Comparison of ENCODE assay signal across 10 mouse cellular contexts in the genomic region with DNA sequence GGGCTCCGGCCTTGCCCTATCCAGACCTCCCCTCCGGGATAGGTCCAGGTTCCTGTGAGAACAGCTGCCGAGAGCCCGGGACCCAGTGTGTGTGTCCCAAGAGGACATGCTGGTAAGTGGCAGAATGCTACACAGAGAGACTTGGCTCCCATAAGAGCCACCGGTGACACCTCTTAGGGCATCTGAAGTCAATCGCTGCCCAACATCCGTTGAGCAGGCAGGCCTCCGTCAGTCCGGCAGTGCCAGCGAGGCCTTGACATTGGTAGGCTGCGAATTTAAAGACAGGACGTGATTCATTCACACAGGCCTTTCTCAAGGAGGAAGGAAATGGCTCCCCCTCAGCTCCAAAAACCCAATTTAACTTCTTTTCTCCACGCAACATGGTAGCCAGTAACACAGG. TPM values are rescaled to one million over a fixed set of nuclear protein-coding genes. Genes with fewer than 3 reads are reported as not detected.
DNase-seq lines count a peak whose midpoint lies in the region; ATAC-seq and TF ChIP-seq lines count a peak whose summit lies in the region.
"Had no signal": no experiment of that assay in that cellular context is flagged by ENCODE, and none has a peak within 500 bp of the region (broad histone marks: within the 10 kb centered on the region; RNA-seq: fewer than 3 reads in every experiment).

No protein-coding gene starts in this region.

- no peaks in the 10 kb centered on the region for H3K36me3 ChIP-seq in forebrain, embryonic 16.5 days (ENCODE audit: control insufficient read depth, insufficient read depth)
- H3K36me3 ChIP-seq in neural tube, embryonic 14.5 days (ENCODE audit: control insufficient read depth, insufficient read depth, low read length): no peaks in the 10 kb centered on the region

- no peak for ATAC-seq in forebrain, embryonic 16.5 days
- no peak for ATAC-seq in neural tube, embryonic 14.5 days (ENCODE audit: low read depth)
- ATAC-seq: Patski had no signal

- no peaks in the 10 kb centered on the region for H3K9me3 ChIP-seq in forebrain, embryonic 16.5 days (ENCODE audit: control insufficient read depth, low read length)
- H3K9me3 ChIP-seq in neural tube, embryonic 14.5 days (ENCODE audit: control insufficient read depth, low read length): no peaks in the 10 kb centered on the region

- no peak overlapping the region for H3K4me2 ChIP-seq in forebrain, embryonic 16.5 days (ENCODE audit: low read length)
- no peak overlapping the region for H3K4me2 ChIP-seq in neural tube, embryonic 14.5 days (ENCODE audit: low read depth, low read length)

- 91% methylated on average over 13 of the region's 13 CpGs for WGBS in forebrain, embryonic 16.5 days
- WGBS in neural tube, embryonic 14.5 days: 84% methylated on average over 13 of the region's 13 CpGs

- H3K4me3 ChIP-seq in left cerebral cortex, adult 2 months: no peak overlapping the region
- H3K4me3 ChIP-seq in forebrain, embryonic 16.5 days (replicated peaks; ENCODE audit: low read length): no peak overlapping the region
- no peak overlapping the region for H3K4me3 ChIP-seq in neural tube, embryonic 14.5 days (ENCODE audit: low read depth, low read length)

- H3K27me3 ChIP-seq in forebrain, embryonic 16.5 days (replicated peaks; ENCODE audit: control insufficient read depth, insufficient read depth, low read length): no peaks in the 10 kb centered on the region
- no peaks in the 10 kb centered on the region for H3K27me3 ChIP-seq in neural tube, embryonic 14.5 days (ENCODE audit: control insufficient read depth, insufficient read depth, low read length)
- H3K27me3 ChIP-seq: Patski had no signal

- H3K4me1 ChIP-seq in forebrain, embryonic 16.5 days (replicated peaks; ENCODE audit: control insufficient read depth, insufficient read depth, low read length): peaks cover 17% of the 10 kb centered on the region
- no peaks in the 10 kb centered on the region for H3K4me1 ChIP-seq in neural tube, embryonic 14.5 days (ENCODE audit: control insufficient read depth, insufficient read depth, low read length)

- TF ChIP-seq CTCF in left cerebral cortex, adult 2 months (IDR thresholded peaks at IDR 0.05): no peak

- intact Hi-C loops in left cerebral cortex, adult 2 months (cut with DNase I): no loop called here
- intact Hi-C loops in left cerebral cortex, postnatal 10 days (cut with DNase I): no loop called here

- no peak for DNase-seq in left cerebral cortex, adult 2 months (ENCODE audit: extremely low spot score in 1 of 2, low spot score in 2 of 2)
- DNase-seq in left cerebral cortex, postnatal 10 days (ENCODE audit: extremely low spot score in 1 of 2, low spot score in 2 of 2): no peak
- DNase-seq in kidney, postnatal 25 days: peak; percentile 42 to 67
- no peak for DNase-seq in spleen, adult 18-20 months
- DNase-seq in right cerebral cortex, postnatal 10 days (ENCODE audit: low spot score in 2 of 2): no peak
- no peak for DNase-seq in gastrocnemius, adult 8-10 months (ENCODE audit: low spot score in 2 of 2)

- peak overlapping the region; percentile 83 for H3K27ac ChIP-seq in left cerebral cortex, adult 2 months
- H3K27ac ChIP-seq in forebrain, embryonic 16.5 days (ENCODE audit: low read length): peak overlapping the region; percentile 44
- H3K27ac ChIP-seq in neural tube, embryonic 14.5 days (ENCODE audit: low read depth, low read length): peak overlapping the region; percentile 13

- H3K9ac ChIP-seq in forebrain, embryonic 16.5 days (replicated peaks; ENCODE audit: low read depth, low read length): no peak overlapping the region
- H3K9ac ChIP-seq in neural tube, embryonic 14.5 days (replicated peaks; ENCODE audit: low read depth, low read length): 0 out of 2 replicates have a peak overlapping the region, but pooled peaks have one; percentile 16

RNA-seq across cellular contexts. Expression of a gene that starts 11.1 kb away (rescaled TPM):
- total RNA-seq in left cerebral cortex, adult 2 months (2021): 10 to 100 TPM; 39.6 to 45.1 TPM
- 10 to 100 TPM; 63.4 to 65.6 TPM for total RNA-seq in left cerebral cortex, postnatal 10 days (2021)
- polyA plus RNA-seq in forebrain, embryonic 16.5 days (2015; fragmentation: Nextera tagmentation; extraction: Ambion mirVana): 4.6 and 5.0 TPM in 2 replicates
- polyA plus RNA-seq in neural tube, embryonic 14.5 days (2014; fragmentation: Nextera tagmentation; extraction: Ambion mirVana): 2.1 and 2.5 TPM in 2 replicates
- 10 to 100 TPM; 21.3 to 26.3 (median 23.9) TPM for total RNA-seq in gastrocnemius, adult 8-10 months (2022)

RNA-seq across cellular contexts. Expression of a gene that starts 16.8 kb away (rescaled TPM):
- total RNA-seq in left cerebral cortex, adult 2 months (2021): not detected
- not detected for total RNA-seq in left cerebral cortex, postnatal 10 days (2021)
- polyA plus RNA-seq in forebrain, embryonic 16.5 days (2015; fragmentation: Nextera tagmentation; extraction: Ambion mirVana): not detected in 2 replicates
- 0.14 TPM in 1 of 2 replicates, not detected in the other for polyA plus RNA-seq in neural tube, embryonic 14.5 days (2014; fragmentation: Nextera tagmentation; extraction: Ambion mirVana)
- total RNA-seq in gastrocnemius, adult 8-10 months (2022): not detected
- total RNA-seq: neutrophil, adult 5-6 weeks had no signal
- polyA plus RNA-seq: Patski had no signal

Comparison
In these comparisons a context has a peak if more than half of its experiments do, and no peak if none do; other contexts are left out.
1. DNase-seq: peak in kidney, postnatal 25 days (2 of 2); none in left cerebral cortex, adult 2 months (0 of 2), left cerebral cortex, postnatal 10 days (0 of 2), spleen, adult 18-20 months (0 of 2), right cerebral cortex, postnatal 10 days (0 of 2) and gastrocnemius, adult 8-10 months (0 of 2).
2. H3K27ac ChIP-seq: peak in every context shown above with its lines; median percentile 83 in left cerebral cortex, adult 2 months; 44 in forebrain, embryonic 16.5 days; 13 in neural tube, embryonic 14.5 days.